Mouse (Mus musculus) olfactory bulb, adult 2 months (tissue): ENCODE results near the gene Tmem217.

Source experiments
- CTCF ChIP-seq: fragments of 200-500 bp; IDR thresholded peaks from 2 replicates; pipeline ENCODE4 v1.5.1; 2012; ENCODE audit warnings: low read depth, mild to moderate bottlenecking, low read length, moderate library complexity; ENCODE audit not compliant: insufficient read depth
- POLR2A ChIP-seq: fragments of 200-500 bp; IDR thresholded peaks from 2 replicates; pipeline ENCODE4 v1.6.1; 2012; ENCODE audit warnings: mild to moderate bottlenecking, low read depth, low read length, moderate library complexity; ENCODE audit not compliant: insufficient read depth

DNA sequence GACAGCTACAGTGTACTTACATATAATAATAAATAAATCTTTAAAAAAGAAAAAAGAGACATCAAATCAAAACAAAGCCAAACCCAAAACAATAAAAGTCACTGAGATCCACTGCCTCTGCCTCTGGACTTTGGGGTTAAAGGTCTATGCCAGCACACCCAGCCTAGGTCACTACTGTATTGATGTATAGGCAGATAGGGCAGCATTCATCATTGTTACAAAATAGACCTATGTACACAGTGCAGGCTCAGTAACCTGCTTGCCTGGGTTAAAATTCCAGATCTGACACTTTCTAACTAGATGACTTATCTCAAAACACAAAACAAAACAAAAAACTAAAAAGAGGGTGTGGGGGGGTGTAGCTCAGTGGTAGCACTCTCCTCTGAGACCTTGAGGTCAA, 2.0 kb upstream of the Tmem217 start:
- TF ChIP-seq CTCF (no peak), POLR2A (no peak)
